Mouse (Mus musculus) left cerebral cortex, adult 9 months (tissue): ENCODE results near the gene Olfr237-ps1.
"Not testable (repeated sequence)": the region's sequence is repeated elsewhere in the genome, so short reads cannot be mapped to it uniquely, and the experiment has no call there.

Experiments used
- DNase-seq, 2 experiments: peaks; one replicate each; pipeline ENCODE4 v3.0.0; 2022; ENCODE audit warnings: low spot score in 2 of 2

The Olfr237-ps1 gene

GRCm38 (mm10) chr6:43146267-43146666, at the start of gene Olfr237-ps1:
Olfr237-ps1 (plus strand) TSS chr6:43146567.
- DNase-seq = not testable (repeated sequence)

- not testable (repeated sequence) for DNase-seq
These were observed 40.3 kb upstream of the Olfr237-ps1 start, which contains the start of gene Olfr441 for GRCm38 (mm10) chr6:43106069-43106468. Olfr441 (plus strand) TSS chr6:43106369.

- no peak for DNase-seq
These were observed 13.1 kb downstream of the Olfr237-ps1 start for GRCm38 (mm10) chr6:43159502-43159901.

GRCm38 (mm10) chr6:43162982-43163381, 16.6 kb downstream of the Olfr237-ps1 start, which contains the start of gene Olfr437:
Olfr437 (plus strand) TSS chr6:43163282.
- no peak for DNase-seq

GRCm38 (mm10) chr6:43167246-43167645, 20.9 kb downstream of the Olfr237-ps1 start:
- DNase-seq = no peak

GRCm38 (mm10) chr6:43171840-43172239, 25.5 kb downstream of the Olfr237-ps1 start, which contains the start of gene Olfr13:
Olfr13 (plus strand) TSS chr6:43172140.
- DNase-seq = no peak

- no peak for DNase-seq
These were observed 31.8 kb downstream of the Olfr237-ps1 start for GRCm38 (mm10) chr6:43178129-43178528.

GRCm38 (mm10) chr6:43178584-43179501, 32.5 kb downstream of the Olfr237-ps1 start:
- DNase-seq = no peak

- DNase-seq = no peak
These were observed 44.6 kb downstream of the Olfr237-ps1 start for GRCm38 (mm10) chr6:43190986-43191385.

GRCm38 (mm10) chr6:43196781-43197180, 50.4 kb downstream of the Olfr237-ps1 start, which contains the start of gene Olfr435:
Olfr435 (plus strand) TSS chr6:43197146.
- DNase-seq = no peak

GRCm38 (mm10) chr6:43198094-43198493, 51.7 kb downstream of the Olfr237-ps1 start:
- no peak for DNase-seq

- DNase-seq = no peak
These were observed 56.4 kb downstream of the Olfr237-ps1 start for GRCm38 (mm10) chr6:43202786-43203185.

GRCm38 (mm10) chr6:43205355-43205754, 59.0 kb downstream of the Olfr237-ps1 start:
- no peak for DNase-seq
